Mouse (Mus musculus): ENCODE results near the gene Ankmy1.

DNA sequence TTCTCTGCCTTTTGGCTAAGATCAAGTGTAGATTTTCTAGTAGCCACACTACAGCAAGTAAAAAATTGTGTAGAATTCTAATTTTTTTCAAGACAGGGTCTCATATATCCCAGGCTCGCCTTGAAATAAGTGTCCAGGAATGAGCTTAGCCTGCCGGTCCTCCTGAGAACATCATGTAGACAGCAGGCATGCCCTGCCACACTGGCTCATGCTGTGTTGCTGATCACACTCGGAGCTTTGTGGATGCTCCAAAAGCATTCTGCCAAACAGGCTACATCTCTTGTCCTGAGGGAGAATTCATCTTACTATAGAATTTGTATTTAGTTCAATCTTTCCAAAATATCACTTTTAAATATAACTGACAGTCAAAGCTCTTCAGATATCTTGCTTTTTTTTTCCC, 9.9 kb downstream of the Ankmy1 start:
- TF ChIP-seq CTCF (IDR thresholded peaks at IDR 0.05; ENCODE audit: borderline replicate concordance, insufficient read depth, low read length), result no peak
- no peak for TF ChIP-seq POLR2A (IDR thresholded peaks at IDR 0.05; ENCODE audit: low read depth, low read length)

Data from embryonic fibroblast, embryonic 13.5 days (primary cell).